Mouse (Mus musculus) intestine, embryonic 16.5 days (tissue): ENCODE results near the gene Bola2. TPM values are rescaled to one million over a fixed set of nuclear protein-coding genes. Genes with fewer than 3 reads are reported as not detected.

Experiments used
- ATAC-seq: fragments of 200-750 bp; cut with Nextera tagmentation; 2 replicates; pipeline ENCODE4 v1.8.0; 2017; ENCODE audit warnings: moderate TSS enrichment, moderate library complexity
- H3K27ac ChIP-seq: fragments of 300-500 bp; sonication (generic); 2 replicates; pipeline ENCODE4 v1.5.1; 2014; ENCODE audit warnings: mild to moderate bottlenecking, low read length
- H3K27me3 ChIP-seq: fragments of 300-500 bp; sonication (generic); replicated peaks from 2 replicates; pipeline ENCODE4 v1.6.1; 2014; ENCODE audit warnings: low read length, control low read depth, mixed read lengths; ENCODE audit not compliant: control insufficient read depth, insufficient read depth
- H3K36me3 ChIP-seq: fragments of 300-500 bp; sonication (generic); 2 replicates; pipeline ENCODE4 v1.6.1; 2014; ENCODE audit warnings: low read length, control low read depth; ENCODE audit not compliant: control insufficient read depth, insufficient read depth
- H3K4me1 ChIP-seq: fragments of 300-500 bp; sonication (generic); 2 replicates; pipeline ENCODE4 v1.6.1; 2014; ENCODE audit warnings: low read length, control low read depth, mixed read lengths; ENCODE audit not compliant: control insufficient read depth, insufficient read depth
- H3K4me2 ChIP-seq: fragments of 300-500 bp; sonication (generic); 2 replicates; pipeline ENCODE4 v1.6.1; 2014; ENCODE audit warnings: low read depth, low read length, control low read depth
- H3K4me3 ChIP-seq: fragments of 300-500 bp; sonication (generic); 2 replicates; pipeline ENCODE4 v1.5.1; 2014; ENCODE audit warnings: mild to moderate bottlenecking, low read length
- H3K9ac ChIP-seq: fragments of 300-500 bp; sonication (generic); 2 replicates; pipeline ENCODE4 v1.6.1; 2014; ENCODE audit warnings: low read depth, low read length
- H3K9me3 ChIP-seq: fragments of 300-500 bp; sonication (generic); 2 replicates; pipeline ENCODE4 v1.6.1; 2016; ENCODE audit warnings: low read length, control low read depth; ENCODE audit not compliant: control insufficient read depth
- WGBS: fragments of 180-500 bp; shearing (Covaris S2); extraction: QIAGEN DNeasy Blood & Tissue Kit; methylation state at CpG from one replicate; pipeline ENCODE4 v1.1.7; 2014; 5-methylcytosine and 5-hydroxymethylcytosine counted together
- polyA plus RNA-seq: library from polyadenylated mRNA; unstranded; fragments of >200 nt; fragmentation: Nextera tagmentation; extraction: Ambion mirVana; gene quantifications from 2 replicates; pipeline ENCODE4 v1.2.1, GENCODE M21; 2015

Bola2 gene
- polyA plus RNA-seq, 1 experiment from 2014 or later: 111 TPM

- H3K27ac ChIP-seq: no peak overlapping the region
- H3K36me3 ChIP-seq: no peaks in the 10 kb centered on the region
- H3K4me2 ChIP-seq: peak overlapping the region; percentile 41
- H3K9me3 ChIP-seq: no peaks in the 10 kb centered on the region
- peaks cover 21% of the 10 kb centered on the region for H3K4me1 ChIP-seq
- WGBS: 63% methylated on average over 24 of the region's 24 CpGs
- H3K9ac ChIP-seq: peak overlapping the region; percentile 35
- peak overlapping the region; percentile 8; the same call in 1 of the 2 replicates for H3K4me3 ChIP-seq
- H3K27me3 ChIP-seq: peaks cover 11% of the 10 kb centered on the region; the same call in 1 of the 2 replicates
- ATAC-seq: peak; percentile 3; the same call in 1 of the 2 replicates
Measured at GRCm38 (mm10) chr7:126701559-126702357, 6.6 kb downstream of the Bola2 start.

- Histone ChIP-seq H3K4me2 (no peak overlapping the region), H3K4me3 (no peak overlapping the region), H3K27ac (no peak overlapping the region), H3K27me3 (peaks cover 11% of the 10 kb centered on the region; the same call in 1 of the 2 replicates), H3K9ac (no peak overlapping the region), H3K9me3 (no peaks in the 10 kb centered on the region), H3K4me1 (peaks cover 17% of the 10 kb centered on the region), H3K36me3 (no peaks in the 10 kb centered on the region)
- WGBS: 83% methylated on average over 6 of the region's 6 CpGs
- no peak for ATAC-seq
Measured at GRCm38 (mm10) chr7:126702358-126702757, 7.2 kb downstream of the Bola2 start.

- Histone ChIP-seq H3K4me1 (peaks cover 17% of the 10 kb centered on the region), H3K4me2 (no peak overlapping the region), H3K9ac (0 out of 2 replicates have a peak overlapping the region, but pooled peaks have one; percentile 34), H3K4me3 (peak overlapping the region; percentile 41; the same call in 1 of the 2 replicates), H3K27me3 (peaks cover 11% of the 10 kb centered on the region; the same call in 1 of the 2 replicates), H3K9me3 (no peaks in the 10 kb centered on the region), H3K36me3 (no peaks in the 10 kb centered on the region), H3K27ac (no peak overlapping the region)
- ATAC-seq: no peak
- 74% methylated on average over 12 of the region's 12 CpGs for WGBS
Measured at GRCm38 (mm10) chr7:126702861-126703756, 7.9 kb downstream of the Bola2 start.

GRCm38 (mm10) chr7:126703757-126704077 lies 8.5 kb downstream of the Bola2 start:
- Histone ChIP-seq H3K9me3 (no peaks in the 10 kb centered on the region), H3K27me3 (peaks cover 11% of the 10 kb centered on the region; the same call in 1 of the 2 replicates), H3K4me2 (no peak overlapping the region), H3K36me3 (no peaks in the 10 kb centered on the region), H3K27ac (no peak overlapping the region), H3K4me1 (peaks cover 17% of the 10 kb centered on the region), H3K9ac (peak overlapping the region; percentile 56; the same call in 1 of the 2 replicates), H3K4me3 (peak overlapping the region; percentile 41)
- WGBS: 23% methylated on average over 7 of the region's 7 CpGs
- no peak for ATAC-seq

GRCm38 (mm10) chr7:126704121-126704980 lies 9.2 kb downstream of the Bola2 start:
- ATAC-seq: peak; percentile 72
- peaks cover 11% of the 10 kb centered on the region; the same call in 1 of the 2 replicates for H3K27me3 ChIP-seq
- H3K9me3 ChIP-seq: no peaks in the 10 kb centered on the region
- H3K4me1 ChIP-seq: peaks cover 17% of the 10 kb centered on the region
- 3% methylated on average over 39 of the region's 39 CpGs for WGBS
- H3K36me3 ChIP-seq: no peaks in the 10 kb centered on the region
- no peak overlapping the region for H3K27ac ChIP-seq
- H3K4me3 ChIP-seq: peak overlapping the region; percentile 41
- peak overlapping the region; percentile 61 for H3K4me2 ChIP-seq
- H3K9ac ChIP-seq: peak overlapping the region; percentile 56

- no peak within 1 kb of the TSS for H3K4me3 ChIP-seq
- 85% methylated on average over 19 of the region's 19 CpGs for WGBS
- no peaks in the 10 kb centered on the region for H3K36me3 ChIP-seq
- no peaks in the 10 kb centered on the region for H3K9me3 ChIP-seq
- no peak for ATAC-seq
- H3K27me3 ChIP-seq: peaks cover 11% of the 10 kb centered on the region; the same call in 1 of the 2 replicates
- H3K4me1 ChIP-seq: peaks cover 14% of the 10 kb centered on the region
- H3K27ac ChIP-seq: no peak within 1 kb of the TSS
- no peak within 1 kb of the TSS for H3K4me2 ChIP-seq
- H3K9ac ChIP-seq: no peak within 1 kb of the TSS
Measured at GRCm38 (mm10) chr7:126707442-126708174, 12.4 kb downstream of the Bola2 start, which contains the start of gene Coro1a. Gene Coro1a (minus strand): TSS chr7:126707787.

GRCm38 (mm10) chr7:126708175-126708952 lies 13.2 kb downstream of the Bola2 start:
- H3K27ac ChIP-seq: no peak overlapping the region
- no peak overlapping the region for H3K4me3 ChIP-seq
- no peaks in the 10 kb centered on the region for H3K36me3 ChIP-seq
- peaks cover 14% of the 10 kb centered on the region for H3K4me1 ChIP-seq
- H3K4me2 ChIP-seq: no peak overlapping the region
- H3K27me3 ChIP-seq: peaks cover 6% of the 10 kb centered on the region; the same call in 1 of the 2 replicates
- no peak overlapping the region for H3K9ac ChIP-seq
- 83% methylated on average over 10 of the region's 10 CpGs for WGBS
- ATAC-seq: no peak
- no peaks in the 10 kb centered on the region for H3K9me3 ChIP-seq

GRCm38 (mm10) chr7:126710266-126710665 lies 15.1 kb downstream of the Bola2 start:
- Histone ChIP-seq H3K4me1 (no peaks in the 10 kb centered on the region), H3K36me3 (no peaks in the 10 kb centered on the region), H3K9ac (no peak overlapping the region), H3K9me3 (no peaks in the 10 kb centered on the region), H3K4me2 (no peak overlapping the region), H3K27ac (no peak overlapping the region), H3K27me3 (no peaks in the 10 kb centered on the region; the same call in 1 of the 2 replicates), H3K4me3 (no peak overlapping the region)
- ATAC-seq: no peak
- WGBS: 71% methylated on average over 4 of the region's 4 CpGs
